Mouse (Mus musculus): ENCODE results near the gene Gm34302.

DNA sequence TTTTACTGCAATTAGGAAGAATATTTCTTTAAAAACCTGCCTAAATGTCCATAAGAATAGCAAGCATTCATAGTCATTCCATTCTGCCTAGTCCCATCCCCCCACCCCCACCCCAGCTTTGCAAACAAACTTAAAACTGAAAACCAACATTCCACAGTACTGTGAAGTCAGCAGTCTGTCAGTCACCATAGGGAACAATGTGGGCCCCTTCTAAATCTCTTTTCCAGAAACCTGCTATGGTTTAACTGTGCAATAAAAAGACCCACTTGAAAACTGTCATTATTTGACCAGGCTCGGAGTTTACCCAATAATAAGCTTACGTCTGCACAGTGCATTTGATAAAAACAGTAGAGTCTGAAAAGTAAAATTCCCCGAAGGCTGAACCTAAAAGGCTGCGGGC is 9.9 kb upstream of the Gm34302 start:
- TF ChIP-seq POLR2A (IDR thresholded peaks at IDR 0.05; ENCODE audit: borderline replicate concordance, insufficient read depth, low read length) (no peak), CTCF (IDR thresholded peaks at IDR 0.05; ENCODE audit: borderline replicate concordance, insufficient read depth, low read depth, low read length) (no peak)
